Mouse (Mus musculus): ENCODE measurements around the gene Aldh1a7. TPM values are rescaled to one million over a fixed set of nuclear protein-coding genes. Genes with fewer than 3 reads are reported as not detected.
"Not testable (repeated sequence)": the region's sequence is repeated elsewhere in the genome, so short reads cannot be mapped to it uniquely, and the experiment has no call there.

Gene Aldh1a7
- polyA plus RNA-seq, 1 experiment from 2014 or later, result 0.32 TPM

DNA sequence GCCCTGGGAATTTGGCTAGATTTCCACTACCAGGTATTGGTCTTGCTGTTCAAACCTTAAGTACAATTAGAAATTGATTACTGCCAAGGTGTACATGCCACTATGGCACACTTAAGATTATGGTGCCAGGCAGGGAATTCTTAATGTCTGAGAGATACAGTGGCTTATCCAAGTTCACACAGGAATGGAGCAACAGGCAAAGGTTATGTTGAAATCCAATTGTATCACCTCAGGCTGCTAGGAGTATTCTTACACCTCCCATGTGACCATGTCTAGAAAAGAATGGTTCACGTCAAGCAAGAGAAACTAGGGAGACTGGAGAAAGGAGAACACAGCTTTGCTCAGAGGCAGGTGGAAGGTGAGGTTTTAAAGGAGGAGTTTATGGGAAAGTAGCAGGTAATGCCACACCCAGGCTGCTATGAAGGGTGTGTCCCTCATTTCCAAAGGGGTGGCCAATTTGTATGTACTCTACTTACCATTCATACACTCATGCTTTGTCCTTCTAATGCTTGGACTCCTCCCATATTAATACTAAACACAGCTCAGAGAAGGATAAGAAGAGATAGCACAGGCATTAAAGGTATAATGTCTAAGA, 74.2 kb downstream of the Aldh1a7 start:
- H3K9me3 ChIP-seq (ENCODE audit: control insufficient read depth, low read length), result no peaks in the 10 kb centered on the region
- no peaks in the 10 kb centered on the region for H3K36me3 ChIP-seq (ENCODE audit: control insufficient read depth, insufficient read depth, low read length)
- H3K4me3 ChIP-seq (ENCODE audit: low read depth, low read length), result no peak overlapping the region
- no peak overlapping the region for H3K9ac ChIP-seq (ENCODE audit: low read length)
- H3K27ac ChIP-seq (ENCODE audit: low read depth, low read length), result no peak overlapping the region
- H3K4me2 ChIP-seq (ENCODE audit: low read depth), result no peak overlapping the region
- H3K27me3 ChIP-seq (ENCODE audit: control insufficient read depth, insufficient read depth, low read length), result no peaks in the 10 kb centered on the region
- no peaks in the 10 kb centered on the region for H3K4me1 ChIP-seq (ENCODE audit: control insufficient read depth, insufficient read depth, low read length)
- 86% methylated on average over 1 of the region's 1 CpGs for WGBS
- ATAC-seq (ENCODE audit: insufficient read depth, low FRiP score, low TSS enrichment), result no peak
- no peak for DNase-seq (ENCODE audit: low spot score)

DNA sequence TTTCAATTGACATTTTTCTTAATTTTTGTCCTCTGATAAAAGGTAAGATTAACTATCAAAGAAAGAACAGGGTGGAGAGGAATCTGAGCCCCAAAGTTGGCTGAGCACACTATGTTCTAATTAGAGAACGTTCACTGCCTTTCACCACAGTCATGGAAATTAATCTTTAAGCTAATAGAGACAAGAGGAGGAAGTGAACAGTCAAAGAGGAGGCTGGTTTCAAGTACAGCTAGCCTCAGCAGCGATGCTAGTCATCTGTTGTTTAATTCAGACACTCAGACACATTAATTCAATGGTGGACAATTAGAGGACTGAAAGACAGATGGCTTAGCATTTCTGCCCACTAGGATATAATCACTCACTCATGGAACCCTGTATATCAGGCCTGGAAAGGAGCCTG, 77.4 kb downstream of the Aldh1a7 start:
- Histone ChIP-seq H3K4me1 (ENCODE audit: control insufficient read depth, insufficient read depth, low read length) (no peaks in the 10 kb centered on the region), H3K4me2 (ENCODE audit: low read depth) (no peak overlapping the region), H3K27me3 (ENCODE audit: control insufficient read depth, insufficient read depth, low read length) (no peaks in the 10 kb centered on the region), H3K27ac (ENCODE audit: low read depth, low read length) (no peak overlapping the region), H3K36me3 (ENCODE audit: control insufficient read depth, insufficient read depth, low read length) (no peaks in the 10 kb centered on the region), H3K4me3 (ENCODE audit: low read depth, low read length) (no peak overlapping the region), H3K9me3 (ENCODE audit: control insufficient read depth, low read length) (no peaks in the 10 kb centered on the region), H3K9ac (ENCODE audit: low read length) (no peak overlapping the region)
- ATAC-seq (ENCODE audit: insufficient read depth, low FRiP score, low TSS enrichment), result peak; percentile 37; the same call in 1 of the 2 replicates
- DNase-seq (ENCODE audit: low spot score), result no peak
- 41% methylated on average over 2 of the region's 2 CpGs for WGBS

DNA sequence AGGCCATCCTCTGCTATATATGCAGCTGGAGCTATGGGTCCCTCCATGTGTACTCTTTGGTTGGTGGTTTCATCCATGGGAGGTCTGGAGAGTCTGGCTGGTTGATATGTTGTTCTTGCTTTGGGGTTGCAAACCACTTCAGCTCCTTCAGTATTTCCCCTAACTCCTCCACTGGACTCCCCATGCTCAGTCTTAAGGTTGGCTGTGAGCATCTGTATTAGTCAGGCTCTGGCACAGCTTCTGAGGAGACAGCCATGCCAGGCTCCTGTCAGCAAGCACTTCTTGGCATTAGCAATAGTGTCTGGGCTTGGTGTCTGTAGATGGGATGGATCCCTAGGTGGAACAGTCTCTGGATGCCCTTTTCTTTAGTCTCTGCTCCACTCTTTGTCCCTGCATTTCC, 79.9 kb downstream of the Aldh1a7 start:
- H3K27ac ChIP-seq (ENCODE audit: low read depth, low read length); H3K27me3 ChIP-seq (ENCODE audit: control insufficient read depth, insufficient read depth, low read length); DNase-seq (ENCODE audit: low spot score); ATAC-seq (ENCODE audit: insufficient read depth, low FRiP score, low TSS enrichment); H3K4me1 ChIP-seq (ENCODE audit: control insufficient read depth, insufficient read depth, low read length); H3K4me2 ChIP-seq (ENCODE audit: low read depth); H3K36me3 ChIP-seq (ENCODE audit: control insufficient read depth, insufficient read depth, low read length); H3K9ac ChIP-seq (ENCODE audit: low read length); H3K9me3 ChIP-seq (ENCODE audit: control insufficient read depth, low read length); H3K4me3 ChIP-seq (ENCODE audit: low read depth, low read length): not testable (repeated sequence)

DNA sequence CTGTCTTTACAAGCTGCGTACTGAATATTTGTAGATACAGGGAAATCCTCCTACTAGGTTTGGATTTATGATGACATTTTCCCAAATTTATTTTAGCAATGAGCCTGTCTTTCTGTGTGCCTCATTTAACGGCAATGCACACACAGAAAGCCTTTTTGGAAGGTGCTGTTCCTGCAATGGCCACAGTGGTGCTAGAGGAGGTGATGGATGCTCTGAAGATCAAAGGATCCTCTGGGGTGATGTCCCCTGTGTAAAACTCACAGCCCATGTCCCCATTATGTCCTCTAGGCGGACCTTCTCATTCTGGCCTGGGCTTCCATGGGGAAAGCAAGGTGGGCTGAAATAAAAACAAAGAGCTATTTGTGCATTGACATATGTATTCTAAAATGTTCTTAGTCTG, 83.0 kb downstream of the Aldh1a7 start:
- H3K9ac ChIP-seq (ENCODE audit: low read length), result no peak overlapping the region
- H3K9me3 ChIP-seq (ENCODE audit: control insufficient read depth, low read length), result no peaks in the 10 kb centered on the region
- H3K36me3 ChIP-seq (ENCODE audit: control insufficient read depth, insufficient read depth, low read length), result no peaks in the 10 kb centered on the region
- no peaks in the 10 kb centered on the region for H3K27me3 ChIP-seq (ENCODE audit: control insufficient read depth, insufficient read depth, low read length)
- WGBS, result 40% methylated on average over 3 of the region's 3 CpGs
- H3K27ac ChIP-seq (ENCODE audit: low read depth, low read length), result no peak overlapping the region
- no peak overlapping the region for H3K4me3 ChIP-seq (ENCODE audit: low read depth, low read length)
- H3K4me2 ChIP-seq (ENCODE audit: low read depth), result no peak overlapping the region
- H3K4me1 ChIP-seq (ENCODE audit: control insufficient read depth, insufficient read depth, low read length), result no peaks in the 10 kb centered on the region
- no peak for DNase-seq (ENCODE audit: low spot score)
- ATAC-seq (ENCODE audit: insufficient read depth, low FRiP score, low TSS enrichment), result no peak

Other genes starting within 250 kb of the Aldh1a7 start
- 0.28 TPM in 1 of 2 replicates, not detected in the other for gene Aldh1a1, start 234.8 kb downstream of the Aldh1a7 start, polyA plus RNA-seq (2014; fragmentation: Nextera tagmentation; extraction: Ambion mirVana)
- gene Tmc1, start 226.6 kb upstream of the Aldh1a7 start, polyA plus RNA-seq (2014; fragmentation: Nextera tagmentation; extraction: Ambion mirVana), result 0.16 and 0.19 TPM in 2 replicates

Data from neural tube, embryonic 11.5 days (tissue).